Mouse (Mus musculus) forebrain, embryonic 16.5 days (tissue): ENCODE data around the gene Mcu. TPM values are rescaled to one million over a fixed set of nuclear protein-coding genes. Genes with fewer than 3 reads are reported as not detected.

Source experiments
- ATAC-seq: fragments of 200-750 bp; cut with Nextera tagmentation; 2 replicates; pipeline ENCODE4 v1.8.0; 2017; ENCODE audit warnings: mild to moderate bottlenecking, moderate library complexity
- H3K27ac ChIP-seq: fragments of 300-500 bp; sonication (generic); 2 replicates; pipeline ENCODE4 v1.5.1; 2014; ENCODE audit warnings: low read length, control low read depth
- H3K27me3 ChIP-seq: fragments of 300-500 bp; sonication (generic); replicated peaks from 2 replicates; pipeline ENCODE4 v1.6.1; 2014; ENCODE audit warnings: low read length; ENCODE audit not compliant: control insufficient read depth, insufficient read depth
- H3K36me3 ChIP-seq: fragments of 300-500 bp; sonication (generic); 2 replicates; pipeline ENCODE4 v1.6.1; 2014; ENCODE audit not compliant: control insufficient read depth, insufficient read depth
- H3K4me1 ChIP-seq: fragments of 300-500 bp; sonication (generic); replicated peaks from 2 replicates; pipeline ENCODE4 v1.6.1; 2014; ENCODE audit warnings: low read length; ENCODE audit not compliant: control insufficient read depth, insufficient read depth
- H3K4me2 ChIP-seq: fragments of 300-500 bp; sonication (generic); 2 replicates; pipeline ENCODE4 v1.6.1; 2014; ENCODE audit warnings: mild to moderate bottlenecking, low read length, control low read depth
- H3K4me3 ChIP-seq: fragments of 300-500 bp; sonication (generic); replicated peaks from 2 replicates; pipeline ENCODE4 v1.5.1; 2014; ENCODE audit warnings: mild to moderate bottlenecking, low read length, control low read depth
- H3K9ac ChIP-seq: fragments of 300-500 bp; sonication (generic); replicated peaks from 2 replicates; pipeline ENCODE4 v1.6.1; 2014; ENCODE audit warnings: low read depth, low read length, control low read depth
- H3K9me3 ChIP-seq: fragments of 300-500 bp; sonication (generic); 2 replicates; pipeline ENCODE4 v1.6.1; 2016; ENCODE audit warnings: low read length; ENCODE audit not compliant: control insufficient read depth
- WGBS: fragments of 180-500 bp; shearing (Covaris S2); extraction: QIAGEN DNeasy Blood & Tissue Kit; methylation state at CpG from one replicate; pipeline ENCODE4 v1.1.7; 2014; 5-methylcytosine and 5-hydroxymethylcytosine counted together
- polyA plus RNA-seq: library from polyadenylated mRNA; unstranded; fragments of >200 nt; fragmentation: Nextera tagmentation; extraction: Ambion mirVana; gene quantifications from 2 replicates; pipeline ENCODE4 v1.2.1, GENCODE M21; 2015

The Mcu gene
- polyA plus RNA-seq, 1 experiment from 2014 or later = 27.3 TPM

- peaks cover 4% of the 10 kb centered on the region; the same call in 1 of the 2 replicates for H3K36me3 ChIP-seq
- no peak for ATAC-seq
- H3K27ac ChIP-seq = no peak overlapping the region
- peaks cover 5% of the 10 kb centered on the region; the same call in 1 of the 2 replicates for H3K4me1 ChIP-seq
- WGBS = 76% methylated on average over 11 of the region's 11 CpGs
- H3K4me2 ChIP-seq = no peak overlapping the region
- H3K4me3 ChIP-seq = no peak overlapping the region
- H3K9me3 ChIP-seq = peaks cover 4% of the 10 kb centered on the region
- H3K27me3 ChIP-seq = no peaks in the 10 kb centered on the region
- H3K9ac ChIP-seq = no peak overlapping the region
These were observed 67.6 kb downstream of the Mcu start for GRCm38 (mm10) chr10:59548768-59549333.

- no peak overlapping the region for H3K4me2 ChIP-seq
- 43% methylated on average over 6 of the region's 6 CpGs for WGBS
- no peaks in the 10 kb centered on the region for H3K27me3 ChIP-seq
- H3K9ac ChIP-seq = no peak overlapping the region
- H3K9me3 ChIP-seq = peaks cover 4% of the 10 kb centered on the region
- H3K4me1 ChIP-seq = peaks cover 5% of the 10 kb centered on the region; the same call in 1 of the 2 replicates
- peaks cover 4% of the 10 kb centered on the region; the same call in 1 of the 2 replicates for H3K36me3 ChIP-seq
- H3K4me3 ChIP-seq = no peak overlapping the region
- no peak for ATAC-seq
- H3K27ac ChIP-seq = no peak overlapping the region
These were observed 68.3 kb downstream of the Mcu start for GRCm38 (mm10) chr10:59548211-59548610.

DNA sequence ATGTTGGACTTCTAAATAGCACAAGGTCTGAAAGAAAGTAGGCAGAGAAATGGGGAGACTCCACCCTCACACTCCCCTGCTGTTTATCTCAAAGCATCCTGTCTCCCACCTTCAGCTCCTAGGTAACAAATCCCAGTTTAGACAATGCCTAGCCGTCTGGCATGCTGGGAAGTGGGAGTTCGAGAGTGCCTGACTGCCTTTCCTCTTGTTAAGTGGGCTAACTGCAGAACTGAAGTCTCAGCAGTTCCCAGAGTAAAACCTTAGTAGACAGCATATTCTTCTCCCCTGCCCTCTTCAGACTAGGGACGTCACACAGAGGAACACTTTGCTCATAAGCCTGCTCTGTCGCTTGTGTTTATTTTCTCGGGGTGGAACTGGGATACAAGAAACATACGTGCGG, 69.1 kb downstream of the Mcu start:
- Histone ChIP-seq H3K4me3 (no peak overlapping the region), H3K4me2 (no peak overlapping the region), H3K4me1 (peaks cover 5% of the 10 kb centered on the region; the same call in 1 of the 2 replicates), H3K27me3 (no peaks in the 10 kb centered on the region), H3K9ac (no peak overlapping the region), H3K27ac (no peak overlapping the region), H3K36me3 (peaks cover 4% of the 10 kb centered on the region; the same call in 1 of the 2 replicates), H3K9me3 (peaks cover 4% of the 10 kb centered on the region)
- no peak for ATAC-seq
- WGBS = 6% methylated on average over 7 of the region's 7 CpGs

DNA sequence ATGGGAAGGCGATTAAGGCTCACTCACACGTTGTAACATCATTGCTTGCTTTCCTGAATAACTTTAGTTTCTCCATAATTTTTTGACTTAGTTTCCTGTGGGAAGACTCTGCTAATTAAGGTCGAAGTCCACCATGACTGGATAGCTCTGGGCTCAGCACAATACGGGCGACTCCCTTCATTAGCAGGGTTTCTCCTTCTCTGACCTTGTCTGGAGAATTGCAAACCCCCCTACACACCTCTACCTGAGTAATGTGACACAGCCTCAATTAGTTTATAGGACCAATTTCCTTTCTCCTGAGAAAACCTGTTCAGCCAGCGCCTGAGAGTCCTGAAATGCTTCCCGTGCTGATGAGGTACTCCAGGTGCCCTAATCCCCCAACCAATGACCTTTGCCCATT, 71.3 kb downstream of the Mcu start:
- no peak for ATAC-seq
- peaks cover 4% of the 10 kb centered on the region for H3K9me3 ChIP-seq
- H3K27ac ChIP-seq = no peak overlapping the region
- H3K4me3 ChIP-seq = no peak overlapping the region
- WGBS = 97% methylated on average over 7 of the region's 7 CpGs
- no peak overlapping the region for H3K9ac ChIP-seq
- peaks cover 5% of the 10 kb centered on the region; the same call in 1 of the 2 replicates for H3K4me1 ChIP-seq
- H3K36me3 ChIP-seq = peaks cover 4% of the 10 kb centered on the region; the same call in 1 of the 2 replicates
- no peak overlapping the region for H3K4me2 ChIP-seq
- no peaks in the 10 kb centered on the region for H3K27me3 ChIP-seq

GRCm38 (mm10) chr10:59543351-59543750, 73.1 kb downstream of the Mcu start:
- no peak overlapping the region for H3K27ac ChIP-seq
- H3K9ac ChIP-seq = no peak overlapping the region
- H3K4me1 ChIP-seq = peaks cover 22% of the 10 kb centered on the region
- ATAC-seq = no peak
- no peak overlapping the region for H3K4me2 ChIP-seq
- no peaks in the 10 kb centered on the region for H3K27me3 ChIP-seq
- no peak overlapping the region for H3K4me3 ChIP-seq
- WGBS = 95% methylated on average over 9 of the region's 9 CpGs
- H3K9me3 ChIP-seq = peaks cover 4% of the 10 kb centered on the region
- peaks cover 4% of the 10 kb centered on the region; the same call in 1 of the 2 replicates for H3K36me3 ChIP-seq

DNA sequence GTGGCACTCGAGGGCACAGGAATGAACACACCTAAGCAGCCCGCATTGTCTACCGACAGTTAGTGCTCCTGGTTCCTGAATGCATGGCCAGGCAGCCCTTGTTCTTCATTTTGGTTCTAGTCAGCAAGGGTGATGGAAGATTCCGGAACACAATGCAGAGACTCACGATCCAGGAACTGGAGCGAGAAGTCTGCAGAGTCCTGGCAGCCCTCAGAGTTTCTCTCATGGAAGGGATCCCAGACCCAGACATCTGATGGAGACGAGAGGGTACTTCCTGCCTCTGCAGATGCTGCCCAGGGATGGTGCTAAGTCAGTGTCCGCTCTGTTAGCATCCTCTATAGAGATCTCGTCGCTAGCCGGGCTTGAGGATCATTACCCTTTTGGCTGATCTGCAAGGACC, 75.0 kb downstream of the Mcu start:
- no peak overlapping the region for H3K27ac ChIP-seq
- H3K27me3 ChIP-seq = no peaks in the 10 kb centered on the region
- no peak overlapping the region for H3K4me3 ChIP-seq
- peaks cover 22% of the 10 kb centered on the region for H3K4me1 ChIP-seq
- 94% methylated on average over 11 of the region's 11 CpGs for WGBS
- no peak for ATAC-seq
- no peak overlapping the region for H3K4me2 ChIP-seq
- H3K9me3 ChIP-seq = peaks cover 4% of the 10 kb centered on the region
- H3K9ac ChIP-seq = no peak overlapping the region
- H3K36me3 ChIP-seq = peaks cover 4% of the 10 kb centered on the region; the same call in 1 of the 2 replicates

GRCm38 (mm10) chr10:59540596-59540995, 75.9 kb downstream of the Mcu start:
- WGBS = 90% methylated on average over 3 of the region's 3 CpGs
- no peak overlapping the region for H3K27ac ChIP-seq
- H3K4me1 ChIP-seq = peaks cover 22% of the 10 kb centered on the region

DNA sequence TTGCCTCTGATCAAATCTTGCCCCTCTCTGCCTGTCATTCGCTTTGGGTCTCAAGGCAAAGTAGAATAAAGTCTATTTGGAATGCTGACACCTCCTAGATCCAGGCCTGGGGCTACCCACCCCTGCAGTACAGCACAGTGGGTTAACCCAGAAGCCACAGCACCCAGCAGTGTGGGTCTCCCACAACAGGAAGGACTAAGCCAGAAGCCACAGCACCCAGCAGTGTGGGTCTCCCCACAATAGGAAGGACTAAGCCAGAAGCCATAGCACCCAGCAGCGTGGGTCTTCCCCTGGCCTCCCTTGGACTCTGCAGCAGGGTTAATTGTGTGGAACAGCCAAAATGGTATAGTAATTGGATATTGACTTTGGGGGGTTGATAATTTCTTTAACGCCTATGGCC, 76.4 kb downstream of the Mcu start:
- H3K4me2 ChIP-seq = no peak overlapping the region
- peak; percentile 39; the same call in 1 of the 2 replicates for ATAC-seq
- 49% methylated on average over 3 of the region's 3 CpGs for WGBS

More at GRCm38 (mm10) chr10:59540596-59540995, 75.9 kb downstream of the Mcu start:
- H3K4me2 ChIP-seq = no peak overlapping the region
- no peaks in the 10 kb centered on the region for H3K27me3 ChIP-seq
- no peaks in the 10 kb centered on the region for H3K9me3 ChIP-seq
- H3K9ac ChIP-seq = no peak overlapping the region
- H3K4me3 ChIP-seq = no peak overlapping the region
- H3K36me3 ChIP-seq = no peaks in the 10 kb centered on the region
- ATAC-seq = no peak

GRCm38 (mm10) chr10:59539533-59539875, 77.0 kb downstream of the Mcu start:
- H3K4me1 ChIP-seq = peaks cover 22% of the 10 kb centered on the region
- WGBS = under 1% methylated on average over 12 of the region's 12 CpGs

More for the DNA sequence above, 76.4 kb downstream of the Mcu start:
- Histone ChIP-seq H3K4me3 (no peak overlapping the region), H3K4me1 (peaks cover 22% of the 10 kb centered on the region), H3K36me3 (no peaks in the 10 kb centered on the region), H3K9ac (no peak overlapping the region), H3K27me3 (no peaks in the 10 kb centered on the region), H3K9me3 (no peaks in the 10 kb centered on the region), H3K27ac (no peak overlapping the region)

More at GRCm38 (mm10) chr10:59539533-59539875, 77.0 kb downstream of the Mcu start:
- H3K4me3 ChIP-seq = peak overlapping the region; percentile 33
- no peaks in the 10 kb centered on the region for H3K36me3 ChIP-seq
- H3K9me3 ChIP-seq = no peaks in the 10 kb centered on the region
- H3K27ac ChIP-seq = no peak overlapping the region
- H3K27me3 ChIP-seq = no peaks in the 10 kb centered on the region
- peak overlapping the region; percentile 44 for H3K9ac ChIP-seq
- ATAC-seq = peak; percentile 85
- peak overlapping the region; percentile 60 for H3K4me2 ChIP-seq
